Mouse (Mus musculus): ENCODE measurements at regions not wholly inside any gene's neighbourhood (a gene's known extent, or its start where the extent isn't known, plus 50 kb on each side); places are given as distances from the start of the nearest gene placed in this dataset.

DNA sequence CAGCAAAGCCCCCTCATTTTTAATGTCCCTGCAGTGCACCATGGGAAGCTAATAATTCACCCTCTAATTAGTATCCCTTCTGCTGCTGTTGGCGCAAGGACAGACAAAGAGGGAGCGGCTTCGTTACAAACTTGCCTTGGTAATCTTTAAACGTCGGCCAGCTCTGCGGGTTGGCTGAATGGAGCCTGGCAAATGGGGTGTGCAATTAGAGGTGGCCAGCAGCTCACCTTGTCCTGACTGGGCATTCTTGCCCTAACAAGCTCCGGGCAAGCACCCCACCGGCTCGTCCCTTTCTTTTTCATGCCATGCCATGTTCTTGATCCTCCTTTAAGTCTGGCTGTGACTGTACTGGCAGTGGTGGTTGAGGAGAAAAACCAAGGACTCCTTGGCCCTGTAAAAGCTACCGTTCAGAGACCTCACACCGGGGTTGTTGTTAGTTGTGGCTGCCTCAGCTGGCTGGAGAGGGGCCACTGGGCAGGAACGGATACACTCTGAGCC, 179.2 kb upstream of the N4bp1 start:
- TF ChIP-seq POLR2A (IDR thresholded peaks at IDR 0.05; ENCODE audit: low read depth, low read length) (no peak), CTCF (IDR thresholded peaks at IDR 0.05; ENCODE audit: borderline replicate concordance, insufficient read depth, low read length) (no peak)
- Histone ChIP-seq H3K4me3 (ENCODE audit: insufficient read depth, low read length) (no peak overlapping the region), H3K27ac (ENCODE audit: insufficient read depth, low read length) (no peak overlapping the region), H3K4me1 (ENCODE audit: control insufficient read depth, insufficient read depth, low read length) (no peaks in the 10 kb centered on the region; the same call in 1 of the 2 replicates)

DNA sequence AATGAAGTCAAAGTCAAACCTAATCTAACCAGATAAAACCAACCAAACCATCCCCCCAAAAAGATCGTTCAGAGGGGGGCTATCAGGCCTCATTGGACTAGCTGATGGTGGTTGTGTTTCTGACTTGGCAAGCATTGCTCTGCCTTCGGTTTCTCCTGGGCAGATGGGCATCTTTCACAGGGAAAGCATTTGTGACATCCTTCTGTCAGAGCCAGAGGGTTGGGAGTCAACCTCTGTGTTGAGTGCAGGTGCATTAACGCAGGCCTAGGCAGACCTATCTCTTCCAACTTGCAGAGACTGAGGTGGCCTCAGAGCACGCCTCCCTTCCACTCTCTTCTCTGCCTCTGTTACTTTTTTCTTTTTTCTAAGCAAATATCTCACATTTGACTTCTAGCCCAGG, 178.5 kb upstream of the N4bp1 start:
- Histone ChIP-seq H3K27ac (ENCODE audit: insufficient read depth, low read length) (no peak overlapping the region), H3K4me3 (ENCODE audit: insufficient read depth, low read length) (no peak overlapping the region), H3K4me1 (ENCODE audit: control insufficient read depth, insufficient read depth, low read length) (no peaks in the 10 kb centered on the region)
- TF ChIP-seq CTCF (IDR thresholded peaks at IDR 0.05; ENCODE audit: borderline replicate concordance, insufficient read depth, low read length) = no peak
- TF ChIP-seq POLR2A (IDR thresholded peaks at IDR 0.05; ENCODE audit: low read depth, low read length) = no peak

DNA sequence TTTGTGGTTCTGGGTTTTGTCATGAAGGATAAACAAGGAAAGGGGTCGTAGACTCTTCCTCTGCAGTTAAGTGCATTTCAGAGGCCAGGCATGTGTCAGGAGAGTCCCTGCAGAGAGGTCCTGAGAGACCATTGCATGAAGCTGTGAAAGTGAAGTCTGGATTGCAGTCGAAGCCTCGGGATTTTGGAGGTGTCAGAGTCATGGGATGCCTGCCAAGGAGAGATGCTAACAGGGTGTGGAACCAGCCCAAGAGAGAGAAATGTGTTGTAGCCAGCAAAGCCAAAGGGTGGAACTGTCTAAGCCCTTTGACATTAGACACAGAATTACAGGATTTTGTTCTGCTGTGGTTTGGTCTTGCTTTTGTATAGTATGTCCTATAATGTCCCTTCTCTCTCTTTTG, 164.7 kb upstream of the N4bp1 start:
- Histone ChIP-seq H3K4me3 (ENCODE audit: insufficient read depth, low read length) (no peak overlapping the region), H3K4me1 (ENCODE audit: control insufficient read depth, insufficient read depth, low read length) (no peaks in the 10 kb centered on the region), H3K27ac (ENCODE audit: insufficient read depth, low read length) (no peak overlapping the region)
- TF ChIP-seq POLR2A (IDR thresholded peaks at IDR 0.05; ENCODE audit: low read depth, low read length) = no peak
- no peak for TF ChIP-seq CTCF (IDR thresholded peaks at IDR 0.05; ENCODE audit: borderline replicate concordance, insufficient read depth, low read length)

DNA sequence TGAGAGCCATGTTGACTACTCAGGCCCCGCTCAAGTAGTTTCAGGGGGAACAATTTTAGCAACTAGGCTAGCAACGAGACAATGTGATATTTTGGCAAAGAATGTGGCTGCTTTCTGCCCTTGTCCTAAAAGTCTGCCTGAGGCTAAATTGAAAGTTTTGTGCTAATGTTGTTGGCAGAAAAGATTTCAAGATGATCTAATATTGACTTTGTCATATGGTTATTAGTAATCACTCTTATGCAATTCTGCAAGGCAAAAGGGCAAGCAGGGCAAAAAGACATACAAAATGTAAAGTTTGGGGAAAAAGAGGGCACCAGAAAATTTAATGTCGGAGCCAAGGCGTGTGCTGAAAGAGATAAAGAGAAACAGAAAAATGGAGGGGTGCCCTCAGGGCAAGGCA, 164.1 kb upstream of the N4bp1 start:
- Histone ChIP-seq H3K4me3 (ENCODE audit: insufficient read depth, low read length) (no peak overlapping the region), H3K4me1 (ENCODE audit: control insufficient read depth, insufficient read depth, low read length) (no peaks in the 10 kb centered on the region), H3K27ac (ENCODE audit: insufficient read depth, low read length) (no peak overlapping the region)
- no peak for TF ChIP-seq POLR2A (IDR thresholded peaks at IDR 0.05; ENCODE audit: low read depth, low read length)
- no peak for TF ChIP-seq CTCF (IDR thresholded peaks at IDR 0.05; ENCODE audit: borderline replicate concordance, insufficient read depth, low read length)

DNA sequence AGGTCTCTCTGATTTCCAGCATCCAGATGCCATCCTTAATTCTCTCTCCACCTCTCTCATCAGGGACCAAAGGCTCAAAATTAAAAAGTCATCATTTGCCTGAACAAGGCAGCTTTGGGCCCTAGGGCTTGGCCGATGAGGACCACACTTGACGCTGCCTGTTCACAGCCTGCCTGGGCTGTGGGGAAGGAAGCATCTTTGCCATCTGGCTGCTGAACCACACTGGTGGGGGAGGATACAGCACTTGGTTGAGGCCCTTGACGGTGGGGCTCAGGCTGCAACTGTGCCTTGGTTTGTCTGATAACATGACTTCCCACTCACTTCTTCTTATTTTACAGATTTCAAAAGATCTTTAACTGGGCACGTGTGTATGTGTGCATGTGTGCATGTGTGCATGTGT, 161.5 kb upstream of the N4bp1 start:
- Histone ChIP-seq H3K4me3 (ENCODE audit: insufficient read depth, low read length) (no peak overlapping the region), H3K4me1 (ENCODE audit: control insufficient read depth, insufficient read depth, low read length) (no peaks in the 10 kb centered on the region), H3K27ac (ENCODE audit: insufficient read depth, low read length) (no peak overlapping the region)
- TF ChIP-seq POLR2A (IDR thresholded peaks at IDR 0.05; ENCODE audit: low read depth, low read length) (no peak), CTCF (IDR thresholded peaks at IDR 0.05; ENCODE audit: borderline replicate concordance, insufficient read depth, low read length) (no peak)

DNA sequence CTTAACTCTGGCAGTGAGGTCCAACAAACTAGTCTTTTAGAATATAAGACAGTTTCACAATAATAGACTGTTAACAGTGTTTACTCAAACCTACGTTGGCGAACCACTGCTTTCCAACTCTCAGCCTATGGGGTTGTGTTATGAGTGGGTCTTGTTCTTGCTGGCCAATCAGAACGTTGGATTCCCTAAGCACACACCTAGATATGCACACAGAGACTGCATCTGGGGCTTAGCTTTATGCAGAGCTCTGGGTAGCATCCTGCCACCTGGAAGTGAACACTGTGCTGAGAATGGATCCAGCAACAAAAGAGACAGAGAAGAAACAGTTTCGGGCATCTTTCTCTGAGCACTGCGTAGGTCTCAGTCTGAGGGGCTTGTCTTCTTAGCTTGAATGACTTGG, 158.0 kb upstream of the N4bp1 start:
- Histone ChIP-seq H3K27ac (ENCODE audit: insufficient read depth, low read length) (no peak overlapping the region), H3K4me1 (ENCODE audit: control insufficient read depth, insufficient read depth, low read length) (no peaks in the 10 kb centered on the region), H3K4me3 (ENCODE audit: insufficient read depth, low read length) (no peak overlapping the region)
- no peak for TF ChIP-seq CTCF (IDR thresholded peaks at IDR 0.05; ENCODE audit: borderline replicate concordance, insufficient read depth, low read length)
- no peak for TF ChIP-seq POLR2A (IDR thresholded peaks at IDR 0.05; ENCODE audit: low read depth, low read length)

DNA sequence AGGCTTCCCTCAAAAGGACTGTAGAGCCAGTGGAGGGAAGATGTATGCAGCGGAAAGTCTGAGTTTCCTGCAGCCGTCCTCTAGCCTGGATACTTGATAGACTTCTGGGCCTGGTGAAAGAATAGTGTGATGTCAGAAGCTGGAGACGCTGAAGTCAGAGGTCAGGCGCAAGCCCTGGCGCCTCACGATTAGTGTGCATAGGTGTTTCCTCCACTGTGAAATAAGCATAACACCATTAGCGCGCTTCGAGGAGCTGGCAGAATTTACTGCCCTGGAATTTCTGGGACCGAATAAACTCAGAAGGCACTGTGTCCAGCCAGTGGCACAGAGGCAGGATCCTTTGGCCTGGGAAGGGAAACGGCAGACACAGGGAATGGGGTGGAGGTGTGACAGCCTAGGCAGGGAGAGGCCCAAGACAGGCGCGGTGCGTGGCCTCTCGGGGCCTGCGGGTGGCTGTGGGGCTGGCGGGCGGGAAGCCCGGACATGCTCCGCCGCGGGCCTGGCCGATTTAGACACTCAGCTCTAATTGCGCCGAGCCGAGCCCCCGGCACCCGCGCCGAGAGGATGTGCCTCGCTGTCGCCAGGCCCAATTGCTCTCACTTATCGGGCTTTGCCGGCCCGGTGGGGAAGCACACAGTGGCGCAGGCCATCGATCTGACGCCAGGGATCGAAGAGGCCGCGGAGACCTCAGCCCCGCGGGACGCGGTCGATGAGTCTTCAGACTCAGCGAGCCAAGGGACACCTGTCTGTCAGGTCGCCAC, 152.7 kb upstream of the N4bp1 start:
- TF ChIP-seq CTCF (IDR thresholded peaks at IDR 0.05; ENCODE audit: borderline replicate concordance, insufficient read depth, low read length) = no peak
- no peaks in the 10 kb centered on the region for H3K4me1 ChIP-seq (ENCODE audit: control insufficient read depth, insufficient read depth, low read length)
- H3K4me3 ChIP-seq (ENCODE audit: insufficient read depth, low read length) = no peak overlapping the region; the same call in 1 of the 2 replicates
- H3K27ac ChIP-seq (ENCODE audit: insufficient read depth, low read length) = no peak overlapping the region

DNA sequence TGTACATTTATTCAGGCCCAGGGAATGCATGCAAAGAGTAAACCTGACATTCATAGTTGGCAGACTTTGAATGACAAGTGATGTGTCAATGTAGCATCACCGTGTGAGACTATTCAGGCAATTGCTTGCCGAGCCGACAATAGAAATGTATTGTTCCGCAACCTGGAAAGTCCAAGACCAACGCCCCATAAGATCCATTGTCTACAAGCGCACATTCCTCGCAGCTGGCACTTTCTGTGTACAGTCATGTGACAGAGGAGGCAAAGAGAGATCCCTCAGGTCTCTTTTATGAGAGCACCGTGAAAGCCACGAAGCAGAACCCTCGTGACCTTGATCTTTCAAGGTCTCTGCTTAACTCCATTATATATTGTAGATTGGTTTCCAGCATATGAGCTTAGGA, 150.9 kb upstream of the N4bp1 start:
- TF ChIP-seq POLR2A (IDR thresholded peaks at IDR 0.05; ENCODE audit: low read depth, low read length) (no peak), CTCF (IDR thresholded peaks at IDR 0.05; ENCODE audit: borderline replicate concordance, insufficient read depth, low read length) (no peak)

DNA sequence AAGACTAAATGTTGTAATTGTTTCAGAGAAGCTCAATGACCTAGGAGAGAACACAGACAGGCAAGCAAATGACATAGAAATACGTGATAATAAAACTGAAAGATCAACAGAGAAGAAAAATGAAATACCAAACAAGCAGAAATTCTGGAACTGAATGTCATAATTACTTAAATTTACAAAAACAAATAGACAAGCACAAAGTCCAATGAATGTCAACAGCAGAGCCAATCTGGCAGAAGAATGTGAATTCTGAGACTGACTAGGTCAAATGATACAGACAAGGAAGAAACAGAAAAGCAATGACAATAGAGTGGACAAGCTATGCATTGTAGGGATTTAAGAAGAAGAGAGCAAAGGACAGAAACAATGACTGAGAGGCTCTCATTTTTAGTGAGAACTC, 143.1 kb upstream of the N4bp1 start:
- H3K4me1 ChIP-seq (ENCODE audit: control insufficient read depth, insufficient read depth, low read length) = no peaks in the 10 kb centered on the region
- H3K4me3 ChIP-seq (ENCODE audit: insufficient read depth, low read length) = no peak overlapping the region
- H3K27ac ChIP-seq (ENCODE audit: insufficient read depth, low read length) = no peak overlapping the region
- no peak for TF ChIP-seq CTCF (IDR thresholded peaks at IDR 0.05; ENCODE audit: borderline replicate concordance, insufficient read depth, low read length)
- no peak for TF ChIP-seq POLR2A (IDR thresholded peaks at IDR 0.05; ENCODE audit: low read depth, low read length)

More for the DNA sequence above, 150.9 kb upstream of the N4bp1 start:
- Histone ChIP-seq H3K27ac (ENCODE audit: insufficient read depth, low read length) (no peak overlapping the region), H3K4me1 (ENCODE audit: control insufficient read depth, insufficient read depth, low read length) (no peaks in the 10 kb centered on the region), H3K4me3 (ENCODE audit: insufficient read depth, low read length) (no peak overlapping the region)

DNA sequence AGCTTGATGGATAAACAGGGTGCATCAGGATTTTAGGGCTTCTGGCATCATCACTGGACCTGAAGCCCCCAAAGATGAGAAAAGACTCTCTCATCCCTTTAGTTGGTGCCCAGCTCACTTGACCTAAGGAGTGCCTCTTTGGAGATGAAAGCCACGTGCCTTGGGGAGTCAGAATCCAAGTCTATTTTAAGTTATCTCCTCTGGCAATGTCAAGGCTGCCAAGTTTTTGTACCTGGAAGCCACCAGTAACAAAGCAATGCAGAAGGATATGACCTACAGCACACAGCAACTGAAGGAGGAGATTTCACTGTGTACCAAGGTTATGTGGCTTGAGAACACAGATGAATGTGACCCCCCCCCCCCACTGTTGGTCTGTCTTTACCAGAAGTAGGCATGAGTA, 140.9 kb upstream of the N4bp1 start:
- Histone ChIP-seq H3K4me1 (ENCODE audit: control insufficient read depth, insufficient read depth, low read length) (no peaks in the 10 kb centered on the region), H3K27ac (ENCODE audit: insufficient read depth, low read length) (no peak overlapping the region), H3K4me3 (ENCODE audit: insufficient read depth, low read length) (no peak overlapping the region)
- TF ChIP-seq POLR2A (IDR thresholded peaks at IDR 0.05; ENCODE audit: low read depth, low read length) = no peak

Measured in embryonic fibroblast, embryonic 13.5 days (primary cell).